Mouse (Mus musculus) liver, embryonic 14.5 days (tissue): ENCODE measurements around the gene Il6ra. TPM values are rescaled to one million over a fixed set of nuclear protein-coding genes. Genes with fewer than 3 reads are reported as not detected.

Experiments
- ATAC-seq: fragments of 200-750 bp; cut with Nextera tagmentation; 2 replicates; pipeline ENCODE4 v1.8.0; 2017; ENCODE audit warnings: moderate number of reproducible peaks, mild to moderate bottlenecking, moderate library complexity; ENCODE audit not compliant: insufficient read depth
- DNase-seq, 3 experiments: peaks; one replicate each; pipeline ENCODE4 v3.0.0-alpha.2; 2012 to 2013; ENCODE audit warnings: low read depth in 3 of 3, low spot score in 3 of 3
- H3K27ac ChIP-seq: fragments of 300-500 bp; sonication (generic); 2 replicates; pipeline ENCODE4 v1.5.1; 2014; ENCODE audit warnings: moderate library complexity, mild to moderate bottlenecking, control low read depth, inconsistent platforms
- H3K27me3 ChIP-seq: fragments of 300-500 bp; sonication (generic); 2 replicates; pipeline ENCODE4 v1.6.1; 2014; ENCODE audit warnings: mild to moderate bottlenecking, low read length, moderate library complexity; ENCODE audit not compliant: control insufficient read depth, insufficient read depth
- H3K36me3 ChIP-seq: fragments of 300-500 bp; sonication (generic); replicated peaks from 2 replicates; pipeline ENCODE4 v1.6.1; 2014; ENCODE audit warnings: low read depth; ENCODE audit not compliant: control insufficient read depth, insufficient read depth
- H3K4me1 ChIP-seq, 2 experiments: fragments of 200-500 bp in 1 of 2; fragments of 300-500 bp in 1 of 2; sonication (generic) in 1 of 2; replicated peaks; 2 replicates each; pipeline ENCODE4 v1.6.1; 2012 to 2014; ENCODE audit warnings: antibody characterized with exemption in 1 of 2, inconsistent platforms in 1 of 2, low read length in 1 of 2; ENCODE audit not compliant: control insufficient read depth in 2 of 2, insufficient read depth in 2 of 2
- H3K4me2 ChIP-seq: fragments of 300-500 bp; sonication (generic); 2 replicates; pipeline ENCODE4 v1.6.1; 2014; ENCODE audit warnings: low read depth, mild to moderate bottlenecking, control low read depth, moderate library complexity
- H3K4me3 ChIP-seq, 2 experiments: fragments of 200-500 bp in 1 of 2; fragments of 300-500 bp in 1 of 2; sonication (generic) in 1 of 2; 2 replicates each; pipeline ENCODE4 v1.5.1; 2012 to 2014; ENCODE audit warnings: low read depth in 2 of 2, low read length in 2 of 2, mild to moderate bottlenecking in 2 of 2, control low read depth in 1 of 2, inconsistent platforms in 1 of 2, moderate library complexity in 1 of 2; ENCODE audit not compliant: insufficient read depth in 1 of 2
- H3K9ac ChIP-seq: fragments of 300-500 bp; sonication (generic); replicated peaks from 2 replicates; pipeline ENCODE4 v1.6.1; 2014; ENCODE audit warnings: mild to moderate bottlenecking, control low read depth, moderate library complexity
- H3K9me3 ChIP-seq: fragments of 300-500 bp; sonication (generic); 2 replicates; pipeline ENCODE4 v1.6.1; 2016; ENCODE audit warnings: low read length, mixed read lengths; ENCODE audit not compliant: control insufficient read depth
- CTCF ChIP-seq: IDR thresholded peaks from 2 replicates; pipeline ENCODE4 v1.5.1; 2016; ENCODE audit warnings: antibody characterized with exemption, low read depth, control low read depth
- EP300 ChIP-seq: IDR thresholded peaks from 2 replicates; pipeline ENCODE4 v1.6.1; 2016; ENCODE audit warnings: antibody characterized with exemption, low read depth
- WGBS: fragments of 180-500 bp; shearing (Covaris S2); extraction: QIAGEN DNeasy Blood & Tissue Kit; methylation state at CpG from one replicate; pipeline ENCODE4 v1.1.7; 2014; ENCODE audit not compliant: insufficient replicate concordance; 5-methylcytosine and 5-hydroxymethylcytosine counted together
- polyA plus RNA-seq, 2 experiments: library from polyadenylated mRNA; depleted of rRNA in 1 of 2; stranded (reverse) in 1 of 2; unstranded in 1 of 2; fragments of >200 nt; fragmentation: Nextera tagmentation in 1 of 2; extraction: Ambion mirVana in 1 of 2; gene quantifications; 2 replicates each; pipeline versions ENCODE4 v1.2.1 to v1.2.3; 2012 to 2014

Il6ra gene
- polyA plus RNA-seq, 2 experiments: 1.2 to 1.9 TPM

GRCm38 (mm10) chr3:89853752-89854151 is 59.2 kb downstream of the Il6ra start:
- DNase-seq (no peak), ATAC-seq (no peak)
- H3K4me2 ChIP-seq: no peak overlapping the region
- 28% methylated on average over 5 of the region's 5 CpGs for WGBS
- H3K4me1 ChIP-seq: 0 out of 4 replicates have a peak, but pooled peaks cover 0 to 3% of the 10 kb centered on the region in 2 experiments
- no peak overlapping the region for H3K4me3 ChIP-seq
- no peak overlapping the region for H3K27ac ChIP-seq
- H3K36me3 ChIP-seq: no peaks in the 10 kb centered on the region
- H3K27me3 ChIP-seq: no peaks in the 10 kb centered on the region
- TF ChIP-seq EP300: no peak
- TF ChIP-seq CTCF: no peak
- H3K9me3 ChIP-seq: peaks cover 2% of the 10 kb centered on the region; the same call in 1 of the 2 replicates
- H3K9ac ChIP-seq: no peak overlapping the region

GRCm38 (mm10) chr3:89848083-89848482 is 64.9 kb downstream of the Il6ra start:
- H3K4me1 ChIP-seq: peaks cover 2 to 6% of the 10 kb centered on the region in 2 experiments; a peak in 3 of 4 replicates
- no peak overlapping the region for H3K27ac ChIP-seq
- ATAC-seq (0 out of 2 replicates have a peak, but pooled peaks have one; percentile 28), DNase-seq (no peak)
- TF ChIP-seq CTCF (no peak), EP300 (no peak)
- no peak overlapping the region for H3K4me3 ChIP-seq
- no peaks in the 10 kb centered on the region for H3K9me3 ChIP-seq
- H3K36me3 ChIP-seq: no peaks in the 10 kb centered on the region
- no peak overlapping the region for H3K9ac ChIP-seq
- H3K27me3 ChIP-seq: no peaks in the 10 kb centered on the region
- H3K4me2 ChIP-seq: no peak overlapping the region
- WGBS: 62% methylated on average over 6 of the region's 6 CpGs

DNA sequence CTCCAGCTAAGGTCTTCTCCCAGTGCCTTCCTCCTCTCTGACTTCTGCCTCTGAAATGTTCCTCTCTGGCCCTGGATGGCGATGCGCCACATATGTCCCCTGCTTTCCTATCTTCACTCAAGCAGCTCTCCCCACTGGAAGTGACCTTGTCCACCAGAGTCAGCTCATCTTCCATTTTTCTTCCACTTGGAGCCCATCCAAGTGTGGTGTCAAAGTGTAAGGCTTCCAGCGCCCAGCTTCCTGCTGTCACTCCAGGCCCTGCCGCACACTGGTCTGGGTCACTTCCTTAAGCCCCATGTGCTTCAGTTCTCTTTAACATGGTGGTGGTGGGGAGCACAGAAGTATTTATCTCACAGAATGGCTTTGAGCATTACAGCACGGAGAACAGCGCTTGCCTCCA is 65.4 kb downstream of the Il6ra start:
- Histone ChIP-seq H3K27me3 (no peaks in the 10 kb centered on the region), H3K4me3 (no peak overlapping the region), H3K9ac (no peak overlapping the region), H3K36me3 (no peaks in the 10 kb centered on the region), H3K4me1 (peaks cover 6 to 9% of the 10 kb centered on the region in 2 experiments), H3K27ac (no peak overlapping the region), H3K4me2 (no peak overlapping the region), H3K9me3 (no peaks in the 10 kb centered on the region)
- ATAC-seq (peak; percentile 44; the same call in 1 of the 2 replicates), DNase-seq (no peak)
- WGBS: 55% methylated on average over 6 of the region's 6 CpGs
- TF ChIP-seq EP300 (no peak), CTCF (no peak)

- H3K9ac ChIP-seq: no peak overlapping the region
- DNase-seq (no peak), ATAC-seq (no peak)
- WGBS: 62% methylated on average over 3 of the region's 3 CpGs
- TF ChIP-seq CTCF (peak; percentile 36; the same call in 1 of the 2 replicates), EP300 (no peak)
- no peak overlapping the region for H3K4me2 ChIP-seq
- H3K27ac ChIP-seq: no peak overlapping the region
- no peak overlapping the region for H3K4me3 ChIP-seq
- peaks cover 6 to 9% of the 10 kb centered on the region in 2 experiments for H3K4me1 ChIP-seq
- H3K36me3 ChIP-seq: no peaks in the 10 kb centered on the region
- no peaks in the 10 kb centered on the region for H3K27me3 ChIP-seq
- no peaks in the 10 kb centered on the region for H3K9me3 ChIP-seq
Measured at GRCm38 (mm10) chr3:89847126-89847525, 65.9 kb downstream of the Il6ra start.

DNA sequence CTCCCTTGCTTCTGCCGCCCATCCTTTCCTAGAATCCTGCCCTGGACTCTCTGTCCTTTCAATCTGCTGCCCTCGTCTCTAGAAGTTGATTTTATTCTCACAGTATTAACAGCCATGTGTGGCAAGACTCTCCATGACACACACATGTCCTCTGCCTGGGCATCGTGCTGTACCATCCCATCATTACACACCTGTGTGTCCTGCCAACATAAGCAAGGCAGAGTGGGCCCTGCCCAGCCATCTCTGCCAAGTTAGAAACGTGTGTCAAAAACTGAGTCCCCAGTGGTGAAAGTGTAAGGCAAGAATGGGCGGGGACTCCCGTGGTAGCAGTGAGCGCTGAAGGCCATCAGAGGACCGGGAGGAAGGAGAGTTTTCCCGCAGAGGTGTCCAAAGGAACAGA is 67.2 kb downstream of the Il6ra start:
- Histone ChIP-seq H3K9ac (no peak overlapping the region), H3K9me3 (no peaks in the 10 kb centered on the region), H3K36me3 (no peaks in the 10 kb centered on the region), H3K4me1 (peaks cover 6 to 9% of the 10 kb centered on the region in 2 experiments), H3K27ac (no peak overlapping the region), H3K4me3 (no peak overlapping the region), H3K4me2 (no peak overlapping the region), H3K27me3 (no peaks in the 10 kb centered on the region)
- TF ChIP-seq EP300 (no peak), CTCF (no peak)
- DNase-seq (no peak), ATAC-seq (no peak)
- whole genome bisulfite sequencing: 65% methylated on average over 9 of the region's 9 CpGs
